Mouse (Mus musculus): ENCODE results near the gene Enpp4. TPM values are rescaled to one million over a fixed set of nuclear protein-coding genes. Genes with fewer than 3 reads are reported as not detected.
A peak's percentile ranks its signal among the peaks of the same experiment; 100 is the strongest.

Enpp4 gene
- total and polyA plus RNA-seq, 2 experiments from 2014 or later, result 5.1 to 6.4 TPM

GRCm38 (mm10) chr17:44145806-44146205 lies 40.2 kb upstream of the Enpp4 start:
- no peak overlapping the region for H3K4me2 ChIP-seq (ENCODE audit: low read depth, low read length)
- no peaks in the 10 kb centered on the region for H3K4me1 ChIP-seq (ENCODE audit: insufficient read depth, low read length)
- ATAC-seq (no peak), DNase-seq (ENCODE audit: low spot score) (no peak)
- no peaks in the 10 kb centered on the region for H3K27me3 ChIP-seq (ENCODE audit: insufficient read depth, low read length)
- no peak overlapping the region for H3K27ac ChIP-seq
- H3K36me3 ChIP-seq (ENCODE audit: insufficient read depth, low read length), result no peaks in the 10 kb centered on the region
- H3K9ac ChIP-seq (replicated peaks; ENCODE audit: low read length), result no peak overlapping the region
- 77% methylated on average over 1 of the region's 1 CpGs for WGBS
- H3K4me3 ChIP-seq (ENCODE audit: low read length), result no peak overlapping the region
- H3K9me3 ChIP-seq (ENCODE audit: low read length), result no peaks in the 10 kb centered on the region
- TF ChIP-seq CTCF (IDR thresholded peaks at IDR 0.05; ENCODE audit: low read depth), result no peak

GRCm38 (mm10) chr17:44136863-44137640 lies 31.4 kb upstream of the Enpp4 start:
- no peak overlapping the region for H3K4me2 ChIP-seq (ENCODE audit: low read depth, low read length)

GRCm38 (mm10) chr17:44136018-44136417 lies 30.4 kb upstream of the Enpp4 start:
- 80% methylated on average over 8 of the region's 8 CpGs for WGBS
- no peaks in the 10 kb centered on the region for H3K27me3 ChIP-seq (ENCODE audit: insufficient read depth, low read length)
- H3K4me2 ChIP-seq (ENCODE audit: low read depth, low read length), result no peak overlapping the region
- no peaks in the 10 kb centered on the region for H3K4me1 ChIP-seq (ENCODE audit: insufficient read depth, low read length)
- TF ChIP-seq CTCF (IDR thresholded peaks at IDR 0.05; ENCODE audit: low read depth), result no peak
- no peaks in the 10 kb centered on the region for H3K36me3 ChIP-seq (ENCODE audit: insufficient read depth, low read length)
- no peak overlapping the region for H3K4me3 ChIP-seq (ENCODE audit: low read length)
- ATAC-seq (no peak), DNase-seq (ENCODE audit: low spot score) (no peak)
- no peak overlapping the region for H3K9ac ChIP-seq (replicated peaks; ENCODE audit: low read length)
- H3K27ac ChIP-seq, result no peak overlapping the region
- no peaks in the 10 kb centered on the region for H3K9me3 ChIP-seq (ENCODE audit: low read length)

More at GRCm38 (mm10) chr17:44136863-44137640, 31.4 kb upstream of the Enpp4 start:
- no peak overlapping the region for H3K9ac ChIP-seq (replicated peaks; ENCODE audit: low read length)
- no peaks in the 10 kb centered on the region for H3K4me1 ChIP-seq (ENCODE audit: insufficient read depth, low read length)
- ATAC-seq (no peak), DNase-seq (ENCODE audit: low spot score) (no peak)
- no peaks in the 10 kb centered on the region for H3K36me3 ChIP-seq (ENCODE audit: insufficient read depth, low read length)
- H3K27me3 ChIP-seq (ENCODE audit: insufficient read depth, low read length), result no peaks in the 10 kb centered on the region
- TF ChIP-seq CTCF (IDR thresholded peaks at IDR 0.05; ENCODE audit: low read depth), result no peak
- 78% methylated on average over 10 of the region's 10 CpGs for WGBS
- no peak overlapping the region for H3K4me3 ChIP-seq (ENCODE audit: low read length)
- H3K27ac ChIP-seq, result no peak overlapping the region
- no peaks in the 10 kb centered on the region for H3K9me3 ChIP-seq (ENCODE audit: low read length)

GRCm38 (mm10) chr17:44134545-44134944 lies 28.9 kb upstream of the Enpp4 start:
- Histone ChIP-seq H3K36me3 (ENCODE audit: insufficient read depth, low read length) (no peaks in the 10 kb centered on the region), H3K9me3 (ENCODE audit: low read length) (no peaks in the 10 kb centered on the region), H3K4me3 (ENCODE audit: low read length) (no peak overlapping the region), H3K4me1 (ENCODE audit: insufficient read depth, low read length) (no peaks in the 10 kb centered on the region), H3K27me3 (ENCODE audit: insufficient read depth, low read length) (no peaks in the 10 kb centered on the region), H3K4me2 (ENCODE audit: low read depth, low read length) (no peak overlapping the region), H3K9ac (replicated peaks; ENCODE audit: low read length) (no peak overlapping the region), H3K27ac (no peak overlapping the region)
- DNase-seq (ENCODE audit: low spot score) (no peak), ATAC-seq (no peak)
- TF ChIP-seq CTCF (IDR thresholded peaks at IDR 0.05; ENCODE audit: low read depth), result no peak
- 65% methylated on average over 9 of the region's 9 CpGs for WGBS

- H3K27me3 ChIP-seq (ENCODE audit: insufficient read depth, low read length), result no peaks in the 10 kb centered on the region
- WGBS, result 73% methylated on average over 6 of the region's 6 CpGs
- no peak overlapping the region for H3K4me3 ChIP-seq (ENCODE audit: low read length)
- H3K27ac ChIP-seq, result no peak overlapping the region
- DNase-seq (ENCODE audit: low spot score) (no peak), ATAC-seq (no peak)
- H3K36me3 ChIP-seq (ENCODE audit: insufficient read depth, low read length), result no peaks in the 10 kb centered on the region
- H3K4me2 ChIP-seq (ENCODE audit: low read depth, low read length), result no peak overlapping the region
- TF ChIP-seq CTCF (IDR thresholded peaks at IDR 0.05; ENCODE audit: low read depth), result no peak
- no peaks in the 10 kb centered on the region for H3K4me1 ChIP-seq (ENCODE audit: insufficient read depth, low read length)
- no peaks in the 10 kb centered on the region for H3K9me3 ChIP-seq (ENCODE audit: low read length)
- no peak overlapping the region for H3K9ac ChIP-seq (replicated peaks; ENCODE audit: low read length)
These were observed 28.5 kb upstream of the Enpp4 start for GRCm38 (mm10) chr17:44134106-44134505.

GRCm38 (mm10) chr17:44130429-44130828 lies 24.8 kb upstream of the Enpp4 start:
- Histone ChIP-seq H3K4me2 (ENCODE audit: low read depth, low read length) (no peak overlapping the region), H3K9ac (replicated peaks; ENCODE audit: low read length) (no peak overlapping the region), H3K27ac (no peak overlapping the region), H3K4me3 (ENCODE audit: low read length) (no peak overlapping the region), H3K36me3 (ENCODE audit: insufficient read depth, low read length) (no peaks in the 10 kb centered on the region), H3K4me1 (ENCODE audit: insufficient read depth, low read length) (no peaks in the 10 kb centered on the region), H3K9me3 (ENCODE audit: low read length) (no peaks in the 10 kb centered on the region), H3K27me3 (ENCODE audit: insufficient read depth, low read length) (no peaks in the 10 kb centered on the region)
- WGBS, result 16% methylated on average over 7 of the region's 7 CpGs
- peak; percentile 89 for TF ChIP-seq CTCF (IDR thresholded peaks at IDR 0.05; ENCODE audit: low read depth)
- 0 out of 2 replicates have a peak, but pooled peaks have one; percentile 43 for ATAC-seq
- peak; percentile 82 for DNase-seq (ENCODE audit: low spot score)

- no peaks in the 10 kb centered on the region for H3K27me3 ChIP-seq (ENCODE audit: insufficient read depth, low read length)
- H3K4me2 ChIP-seq (ENCODE audit: low read depth, low read length), result no peak overlapping the region
- H3K9me3 ChIP-seq (ENCODE audit: low read length), result no peaks in the 10 kb centered on the region
- H3K27ac ChIP-seq, result no peak overlapping the region
- ATAC-seq (no peak), DNase-seq (ENCODE audit: low spot score) (no peak)
- H3K9ac ChIP-seq (replicated peaks; ENCODE audit: low read length), result no peak overlapping the region
- 87% methylated on average over 13 of the region's 13 CpGs for WGBS
- no peaks in the 10 kb centered on the region for H3K36me3 ChIP-seq (ENCODE audit: insufficient read depth, low read length)
- H3K4me3 ChIP-seq (ENCODE audit: low read length), result no peak overlapping the region
- no peak for TF ChIP-seq CTCF (IDR thresholded peaks at IDR 0.05; ENCODE audit: low read depth)
- no peaks in the 10 kb centered on the region for H3K4me1 ChIP-seq (ENCODE audit: insufficient read depth, low read length)
These were observed 23.6 kb upstream of the Enpp4 start for GRCm38 (mm10) chr17:44129092-44129750.

Data from hindbrain, postnatal 0 days (tissue).